Mouse (Mus musculus) cerebellum, adult (tissue): ENCODE results near the gene Ephx4.
"Not testable (repeated sequence)": the region's sequence is repeated elsewhere in the genome, so short reads cannot be mapped to it uniquely, and the experiment has no call there.

Experiments used
- ATAC-seq: cut with Nextera tagmentation; 2 replicates; pipeline ENCODE4 v1.9.2; 2017; ENCODE audit warnings: mild to moderate bottlenecking, moderate library complexity, mixed read lengths; ENCODE audit not compliant: insufficient number of reproducible peaks, low FRiP score, low TSS enrichment

Gene Ephx4

GRCm38 (mm10) chr5:107402436-107402835 lies at the start of gene Ephx4:
Ephx4 (plus strand) TSS chr5:107402736.
- ATAC-seq: no peak

- ATAC-seq: no peak
Observed at GRCm38 (mm10) chr5:107353981-107354380, 48.6 kb upstream of the Ephx4 start.

- ATAC-seq: no peak
Observed at GRCm38 (mm10) chr5:107355801-107356200, 46.7 kb upstream of the Ephx4 start.

GRCm38 (mm10) chr5:107357723-107358122 lies 44.8 kb upstream of the Ephx4 start:
- ATAC-seq: no peak

DNA sequence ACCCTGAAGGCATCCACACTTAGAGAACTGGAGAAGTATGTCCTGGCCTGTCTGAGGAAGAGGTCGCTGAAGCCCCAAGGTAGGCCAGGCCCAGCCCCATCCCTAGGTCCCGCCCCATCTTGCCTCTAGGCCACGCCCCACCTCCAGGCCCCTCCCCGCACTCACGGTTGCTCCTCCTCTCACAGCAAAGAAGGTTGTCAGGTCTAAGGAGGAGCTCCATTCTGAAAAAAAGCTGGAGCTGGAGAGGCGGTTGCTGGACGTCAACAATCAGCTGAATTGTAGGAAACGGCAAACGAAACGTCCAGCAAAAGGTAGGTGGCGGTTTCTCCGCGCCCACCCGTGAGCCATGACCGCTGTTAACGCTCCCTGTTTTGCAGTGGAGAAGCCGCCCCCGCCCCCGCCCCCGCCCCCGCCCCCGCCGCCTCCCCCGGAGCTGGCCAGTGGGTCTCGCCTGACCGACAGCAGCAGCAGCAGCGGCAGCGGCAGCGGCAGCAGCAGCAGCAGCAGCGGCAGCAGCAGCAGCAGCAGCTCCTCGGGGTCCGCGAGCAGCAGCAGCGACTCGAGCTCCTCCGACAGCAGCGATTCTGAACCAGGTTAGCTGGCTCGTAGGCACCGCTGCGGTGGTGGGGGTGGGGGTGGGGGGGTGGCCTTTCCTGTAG lies 43.0 kb upstream of the Ephx4 start:
- ATAC-seq: peak; percentile 96

DNA sequence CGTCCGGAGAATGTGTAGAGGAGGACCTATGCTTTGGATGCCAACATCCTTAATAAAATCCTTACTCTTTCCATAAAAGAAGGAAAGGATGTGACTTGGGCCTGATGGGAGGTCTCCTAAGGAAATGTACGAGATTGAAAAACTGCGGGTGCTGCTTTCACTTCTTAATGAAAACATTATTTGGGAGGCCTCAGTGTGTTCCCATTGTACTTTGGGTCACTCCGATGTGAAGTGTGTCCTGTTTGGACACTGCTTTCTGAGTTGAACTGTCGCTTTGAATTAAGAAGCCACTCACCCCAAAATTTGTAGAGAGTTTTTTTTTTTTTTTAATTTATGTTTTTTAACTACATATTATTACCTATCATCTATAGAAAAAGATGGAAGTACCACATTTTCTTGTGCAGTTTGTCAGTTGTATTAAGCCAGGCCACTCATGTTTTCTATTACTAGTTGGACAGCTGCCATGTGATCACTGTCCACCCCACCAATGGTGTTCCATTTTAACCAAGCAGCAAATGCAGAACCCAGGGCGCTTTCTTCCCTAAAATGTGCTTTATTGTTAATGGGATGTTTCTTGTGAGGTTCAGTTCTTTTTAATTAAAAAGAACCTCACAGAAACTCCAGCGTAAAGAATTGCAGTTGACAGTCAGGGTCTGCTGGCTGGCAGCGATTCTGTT lies 42.3 kb upstream of the Ephx4 start:
- ATAC-seq: no peak

- ATAC-seq: no peak
Observed at GRCm38 (mm10) chr5:107370040-107370439, 32.5 kb upstream of the Ephx4 start.

- ATAC-seq: no peak
Observed at GRCm38 (mm10) chr5:107371335-107371734, 31.2 kb upstream of the Ephx4 start.

DNA sequence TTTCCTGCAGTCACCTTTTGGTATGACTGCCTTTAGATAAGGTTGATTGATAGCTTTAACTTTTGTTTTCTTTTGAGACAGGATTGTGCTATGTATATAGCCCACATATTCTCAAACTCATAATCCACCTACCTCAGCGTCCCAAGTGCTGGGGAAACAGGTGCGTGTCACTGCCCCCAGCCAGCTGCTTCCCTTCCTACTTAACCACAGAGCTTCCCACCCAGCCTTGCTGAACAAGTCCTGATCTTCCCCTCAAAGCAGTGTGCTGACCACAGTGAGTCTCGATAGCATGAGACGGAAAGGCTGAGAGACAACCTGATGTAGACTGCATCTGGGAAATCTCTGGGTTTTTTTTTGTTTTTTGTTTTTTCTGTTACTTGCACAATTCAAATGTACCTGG lies 29.3 kb upstream of the Ephx4 start:
- no peak for ATAC-seq

DNA sequence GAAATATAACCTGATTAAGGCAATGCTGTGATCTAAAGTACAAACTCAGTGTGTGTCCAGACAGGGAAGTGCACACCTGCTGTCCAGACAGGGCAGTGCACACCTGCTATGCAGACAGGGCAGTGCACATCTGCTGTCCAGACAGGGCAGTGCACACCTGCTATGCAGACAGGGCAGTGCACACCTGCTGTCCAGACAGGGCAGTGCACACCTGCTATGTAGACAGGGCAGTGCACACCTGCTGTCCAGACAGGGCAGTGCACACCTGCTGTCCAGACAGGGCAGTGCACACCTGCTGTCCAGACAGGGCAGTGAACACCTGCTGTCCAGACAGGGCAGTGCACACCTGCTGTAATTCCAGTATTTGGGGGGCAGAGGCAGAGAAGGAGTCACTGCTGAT lies 16.1 kb upstream of the Ephx4 start:
- ATAC-seq: not testable (repeated sequence)

GRCm38 (mm10) chr5:107387788-107388187 lies 14.7 kb upstream of the Ephx4 start:
- ATAC-seq: no peak

GRCm38 (mm10) chr5:107389373-107389772 lies 13.2 kb upstream of the Ephx4 start:
- no peak for ATAC-seq

DNA sequence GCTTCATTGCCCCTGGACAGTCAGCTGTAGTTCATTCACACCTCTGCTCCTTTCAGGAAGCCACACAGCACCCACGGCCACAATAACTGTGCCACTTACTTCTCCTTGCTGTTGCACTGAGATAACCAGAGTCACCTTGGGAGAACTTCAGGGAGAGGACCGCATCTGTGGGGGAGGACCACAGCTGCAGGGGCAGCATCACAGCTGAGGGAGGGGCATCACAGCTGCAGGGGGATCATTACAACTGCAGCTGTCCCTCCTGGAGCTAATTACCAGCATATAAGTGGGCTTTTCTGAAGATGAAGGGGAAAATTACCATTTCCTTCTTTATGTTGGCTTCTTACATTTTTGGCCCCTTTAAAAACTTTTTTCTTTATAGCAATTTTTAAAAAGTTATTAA lies 8.1 kb upstream of the Ephx4 start:
- ATAC-seq: no peak

GRCm38 (mm10) chr5:107403011-107403946 lies 743 bp downstream of the Ephx4 start:
- peak; percentile 80 for ATAC-seq

DNA sequence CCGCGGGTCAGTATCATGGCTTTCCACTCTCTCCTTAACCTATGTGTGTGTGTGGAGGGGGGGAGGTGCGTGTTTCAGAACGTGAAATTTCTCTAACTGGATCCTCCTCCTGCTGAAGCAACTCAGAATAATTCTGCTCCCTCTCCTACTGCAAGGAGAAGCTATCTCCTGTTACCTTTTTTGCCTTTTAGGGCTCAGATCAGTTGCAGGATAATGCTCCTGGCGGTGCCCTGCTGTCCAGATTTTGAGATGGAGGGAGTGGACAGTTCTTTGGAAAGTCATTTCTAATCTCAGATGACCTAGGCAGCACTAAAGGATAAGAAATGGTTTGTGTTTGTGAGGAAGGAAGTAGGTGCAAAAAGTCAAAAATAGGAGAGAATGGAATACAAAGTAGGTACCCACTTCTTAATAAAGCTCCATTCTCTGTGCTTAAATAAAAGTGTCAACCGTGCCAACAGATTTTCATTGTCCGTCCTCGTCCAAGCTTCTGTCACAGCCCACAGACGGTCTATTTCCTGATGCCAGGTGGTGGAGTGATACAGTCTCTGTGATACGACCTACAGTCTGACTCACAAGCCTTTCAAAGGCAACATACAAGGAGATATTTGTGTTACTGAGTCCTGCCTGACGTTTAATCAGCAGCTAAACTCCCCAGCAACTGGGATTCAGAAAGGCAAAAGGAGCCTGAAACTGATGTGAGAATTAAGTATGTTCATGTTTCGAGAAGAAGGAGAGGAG lies 1.6 kb downstream of the Ephx4 start:
- peak; percentile 62 for ATAC-seq

- ATAC-seq: no peak
Observed at GRCm38 (mm10) chr5:107405361-107405760, 2.8 kb downstream of the Ephx4 start.

DNA sequence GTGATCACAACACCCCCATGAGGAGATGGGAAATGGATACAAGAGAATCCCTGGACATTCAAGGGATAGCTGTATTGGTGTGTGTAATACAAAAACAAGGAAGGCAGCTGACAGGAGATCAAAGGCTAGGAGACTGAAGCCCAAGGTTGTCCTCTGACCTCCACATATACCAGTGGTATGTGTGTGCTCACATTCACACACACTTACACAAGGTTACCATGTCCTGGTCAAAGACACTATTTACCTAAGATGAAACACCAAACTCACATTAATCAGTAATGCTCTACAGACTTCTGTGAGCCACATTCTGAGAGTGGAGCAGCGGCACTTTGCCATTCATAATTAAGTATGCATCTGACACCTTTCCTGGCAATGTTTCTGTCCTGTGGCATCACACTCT lies 7.8 kb downstream of the Ephx4 start:
- ATAC-seq: no peak

DNA sequence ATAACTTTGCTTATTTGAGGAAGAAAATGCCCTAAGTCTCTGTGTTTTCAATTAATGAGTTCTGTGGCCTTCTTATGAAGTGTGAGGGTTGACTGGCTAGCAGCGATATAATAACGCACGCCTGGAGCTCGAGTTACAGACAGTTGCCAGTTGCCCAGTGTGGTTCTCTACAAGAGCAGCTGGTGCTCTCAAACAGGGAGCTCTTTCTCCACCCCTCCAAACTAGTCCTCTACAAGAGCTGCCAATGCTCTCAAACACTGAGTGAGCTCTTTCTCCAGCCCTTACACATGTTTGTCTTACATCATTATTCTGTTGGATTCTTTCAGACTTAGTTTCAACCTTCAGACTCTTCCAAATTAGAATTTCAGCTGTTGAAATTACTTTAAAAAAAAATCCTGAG lies 8.8 kb downstream of the Ephx4 start:
- ATAC-seq: peak; percentile 70; the same call in 1 of the 2 replicates

- no peak for ATAC-seq
Observed at GRCm38 (mm10) chr5:107412285-107412684, 9.7 kb downstream of the Ephx4 start.

DNA sequence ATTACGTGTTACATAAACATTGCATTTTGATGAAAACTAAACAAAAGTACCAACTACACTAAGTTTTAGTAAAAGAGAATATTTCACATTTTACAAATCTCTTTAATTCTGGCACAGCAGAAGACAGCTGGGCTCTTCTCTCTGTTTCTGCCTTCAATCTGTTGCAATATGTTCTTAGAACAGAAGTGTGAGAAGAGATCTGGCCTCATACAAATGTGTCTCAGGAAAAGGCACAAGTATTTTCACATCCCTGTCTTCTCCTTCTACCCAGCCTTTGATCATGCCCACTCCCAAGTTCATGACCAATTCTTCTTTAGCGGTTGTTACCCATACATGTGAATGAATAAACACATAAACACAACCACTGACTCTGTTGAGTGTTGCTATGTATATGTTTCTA lies 12.6 kb downstream of the Ephx4 start:
- ATAC-seq: no peak
